Mouse (Mus musculus): ENCODE measurements at regions not wholly inside any gene's neighbourhood (a gene's known extent, or its start where the extent isn't known, plus 50 kb on each side); places are given as distances from the start of the nearest gene placed in this dataset.

DNA sequence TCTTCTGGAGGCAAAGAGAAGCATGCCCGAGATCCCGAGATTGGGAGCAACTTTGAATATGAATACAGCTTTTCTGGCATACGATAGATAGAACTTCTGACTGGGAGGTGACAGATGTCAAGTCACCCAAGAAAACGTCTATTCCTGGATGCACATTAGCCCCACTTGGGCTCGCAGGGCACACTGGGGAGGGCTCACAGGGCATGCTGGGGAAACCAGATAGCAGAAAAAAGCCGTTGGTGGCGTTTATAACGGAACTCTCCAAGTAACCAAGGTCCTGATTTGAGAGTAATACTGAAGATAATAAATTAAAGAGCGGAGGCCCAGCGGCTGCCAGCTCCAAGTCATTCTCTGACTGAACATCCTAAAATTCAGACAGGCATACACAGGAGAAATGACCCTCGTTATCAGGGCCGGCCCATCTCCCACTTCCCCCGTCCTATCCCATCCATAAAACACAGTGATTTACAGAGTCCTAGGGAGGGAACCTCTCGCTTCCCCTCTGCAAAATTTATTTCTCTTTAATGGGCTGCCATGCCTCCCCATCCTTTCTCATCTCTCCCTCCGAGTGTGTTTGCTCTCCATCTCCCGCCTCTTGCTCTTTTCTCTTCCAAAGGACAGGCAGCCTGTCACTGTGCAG, 325.3 kb downstream of the Sox9 start:
- Histone ChIP-seq H3K9me3 (ENCODE audit: control insufficient read depth, low read length) (no peaks in the 10 kb centered on the region), H3K9ac (ENCODE audit: low read length) (no peak overlapping the region), H3K27ac (replicated peaks in 1 of 2; ENCODE audit: control insufficient read depth in 1 of 2, insufficient read depth in 1 of 2, low read depth in 2 of 2, low read length in 2 of 2) (no peak overlapping the region), H3K4me3 (ENCODE audit: control insufficient read depth in 1 of 2, insufficient read depth in 1 of 2, low read depth in 1 of 2, low read length in 2 of 2) (no peak overlapping the region), H3K27me3 (ENCODE audit: control insufficient read depth, insufficient read depth, low read length) (no peaks in the 10 kb centered on the region), H3K36me3 (ENCODE audit: control insufficient read depth, insufficient read depth, low read length) (no peaks in the 10 kb centered on the region), H3K4me1 (ENCODE audit: control insufficient read depth in 2 of 2, insufficient read depth in 2 of 2, low read length in 2 of 2) (peaks cover 0 to 2% of the 10 kb centered on the region in 2 experiments; a peak in 1 of 4 replicates), H3K4me2 (ENCODE audit: low read length) (no peak overlapping the region)
- 73% methylated on average over 16 of the region's 16 CpGs for whole genome bisulfite sequencing
- no peak for ATAC-seq (ENCODE audit: insufficient number of reproducible peaks, insufficient read depth, low FRiP score, low read depth)

DNA sequence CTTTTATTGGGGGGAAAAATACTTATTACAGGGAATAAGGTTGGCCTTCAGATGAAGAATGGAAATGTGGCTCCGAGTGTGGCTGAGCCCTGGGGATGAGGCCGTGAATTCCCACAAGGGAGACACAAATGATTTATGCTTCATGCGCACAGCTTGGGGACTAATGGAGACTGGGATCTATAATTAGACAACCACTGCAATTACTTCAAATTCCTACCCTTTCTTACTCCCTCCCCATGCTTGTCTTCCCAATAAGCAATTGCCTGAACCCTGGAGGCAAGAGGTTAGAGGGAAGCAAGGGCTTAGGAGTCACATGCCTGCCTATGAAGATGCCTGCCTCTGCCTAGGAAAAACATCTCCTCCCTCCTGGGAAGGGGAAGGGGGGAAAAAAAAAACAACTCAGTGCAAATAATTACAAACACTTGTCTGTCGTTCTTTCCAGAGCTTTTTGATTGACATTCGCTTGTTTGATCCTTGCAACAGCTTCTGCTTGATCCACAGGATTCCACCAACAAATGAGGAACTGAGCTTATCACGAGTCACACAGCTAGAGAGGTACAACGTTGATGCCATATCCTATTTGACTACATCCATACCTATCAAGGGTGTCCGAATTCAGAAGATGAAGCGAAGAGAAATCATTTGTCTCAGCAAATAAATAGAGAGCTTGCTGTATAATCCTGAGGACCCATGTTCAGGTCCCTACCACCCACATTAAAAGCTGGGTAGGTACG, 326.1 kb downstream of the Sox9 start:
- Histone ChIP-seq H3K27me3 (ENCODE audit: control insufficient read depth, insufficient read depth, low read length) (no peaks in the 10 kb centered on the region), H3K4me1 (ENCODE audit: control insufficient read depth in 2 of 2, insufficient read depth in 2 of 2, low read length in 2 of 2) (peaks cover 0 to 2% of the 10 kb centered on the region in 2 experiments; a peak in 1 of 4 replicates), H3K4me2 (ENCODE audit: low read length) (no peak overlapping the region), H3K4me3 (ENCODE audit: control insufficient read depth in 1 of 2, insufficient read depth in 1 of 2, low read depth in 1 of 2, low read length in 2 of 2) (no peak overlapping the region), H3K9me3 (ENCODE audit: control insufficient read depth, low read length) (no peaks in the 10 kb centered on the region), H3K27ac (replicated peaks in 1 of 2; ENCODE audit: control insufficient read depth in 1 of 2, insufficient read depth in 1 of 2, low read depth in 2 of 2, low read length in 2 of 2) (no peak overlapping the region), H3K36me3 (ENCODE audit: control insufficient read depth, insufficient read depth, low read length) (no peaks in the 10 kb centered on the region), H3K9ac (ENCODE audit: low read length) (no peak overlapping the region)
- ATAC-seq (ENCODE audit: insufficient number of reproducible peaks, insufficient read depth, low FRiP score, low read depth), result no peak
- 68% methylated on average over 10 of the region's 10 CpGs for WGBS

DNA sequence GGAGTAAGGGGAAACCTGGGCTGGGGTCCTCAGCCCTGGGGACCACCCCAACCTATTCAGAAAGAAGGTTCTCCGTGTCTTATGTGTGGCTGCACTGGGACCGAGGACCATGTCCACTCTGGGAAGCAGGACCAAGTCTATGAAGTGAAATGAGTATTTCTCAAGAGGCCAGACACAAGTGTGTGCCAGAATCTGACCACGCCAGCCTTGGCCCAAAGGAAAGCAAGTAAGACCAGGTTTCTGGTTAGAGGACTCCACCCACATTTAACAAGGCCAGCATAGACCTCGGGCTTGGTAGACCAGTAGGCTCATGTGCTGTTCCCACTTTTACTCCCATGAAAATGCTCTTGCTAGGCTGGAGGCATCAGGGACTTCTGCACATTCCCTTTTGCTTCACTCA, 327.1 kb downstream of the Sox9 start:
- ATAC-seq (ENCODE audit: insufficient number of reproducible peaks, insufficient read depth, low FRiP score, low read depth), result no peak
- Histone ChIP-seq H3K27me3 (ENCODE audit: control insufficient read depth, insufficient read depth, low read length) (no peaks in the 10 kb centered on the region), H3K4me2 (ENCODE audit: low read length) (no peak overlapping the region), H3K4me1 (ENCODE audit: control insufficient read depth in 2 of 2, insufficient read depth in 2 of 2, low read length in 2 of 2) (peaks cover 0 to 4% of the 10 kb centered on the region in 2 experiments; a peak in 1 of 4 replicates), H3K9me3 (ENCODE audit: control insufficient read depth, low read length) (no peaks in the 10 kb centered on the region), H3K9ac (ENCODE audit: low read length) (no peak overlapping the region), H3K36me3 (ENCODE audit: control insufficient read depth, insufficient read depth, low read length) (no peaks in the 10 kb centered on the region), H3K4me3 (ENCODE audit: control insufficient read depth in 1 of 2, insufficient read depth in 1 of 2, low read depth in 1 of 2, low read length in 2 of 2) (no peak overlapping the region), H3K27ac (replicated peaks in 1 of 2; ENCODE audit: control insufficient read depth in 1 of 2, insufficient read depth in 1 of 2, low read depth in 2 of 2, low read length in 2 of 2) (no peak overlapping the region)
- WGBS, result 86% methylated on average over 4 of the region's 4 CpGs

DNA sequence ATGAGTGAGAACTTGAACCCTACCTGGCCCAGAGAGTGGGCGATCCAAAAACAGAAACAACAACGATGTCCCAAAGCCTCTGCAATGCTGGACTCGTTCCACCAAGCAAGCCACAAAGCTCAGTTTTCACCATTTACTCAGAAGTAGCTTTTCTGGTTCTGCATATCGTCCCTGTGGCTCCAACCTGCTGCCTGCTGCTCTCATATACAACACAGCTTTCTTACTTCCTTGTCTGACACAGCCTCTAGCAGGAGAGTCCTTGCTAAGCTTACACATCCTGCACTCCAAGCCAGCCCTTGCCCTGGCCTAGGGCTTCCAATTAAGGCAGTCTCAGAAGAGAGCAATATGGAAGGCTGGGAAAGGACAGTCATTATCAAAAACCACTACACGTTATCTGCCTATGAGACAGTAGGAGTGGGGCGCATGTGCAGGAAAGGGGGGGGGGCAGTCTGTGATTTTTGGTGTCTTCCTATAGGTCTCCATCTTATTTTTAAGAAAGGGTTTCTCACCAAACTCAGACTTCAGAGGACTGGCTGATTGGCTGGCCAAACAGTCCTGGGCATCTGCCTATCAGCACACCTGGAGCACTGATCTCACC, 331.3 kb downstream of the Sox9 start:
- no peak overlapping the region for H3K27ac ChIP-seq (replicated peaks in 1 of 2; ENCODE audit: control insufficient read depth in 1 of 2, insufficient read depth in 1 of 2, low read depth in 2 of 2, low read length in 2 of 2)
- no peaks in the 10 kb centered on the region for H3K9me3 ChIP-seq (ENCODE audit: control insufficient read depth, low read length)
- no peak overlapping the region for H3K4me2 ChIP-seq (ENCODE audit: low read length)
- H3K9ac ChIP-seq (ENCODE audit: low read length), result no peak overlapping the region
- no peaks in the 10 kb centered on the region for H3K36me3 ChIP-seq (ENCODE audit: control insufficient read depth, insufficient read depth, low read length)
- H3K4me1 ChIP-seq (ENCODE audit: control insufficient read depth in 2 of 2, insufficient read depth in 2 of 2, low read length in 2 of 2), result 0 out of 4 replicates have a peak, but pooled peaks cover 0 to 3% of the 10 kb centered on the region in 2 experiments
- no peaks in the 10 kb centered on the region for H3K27me3 ChIP-seq (ENCODE audit: control insufficient read depth, insufficient read depth, low read length)
- no peak overlapping the region for H3K4me3 ChIP-seq (ENCODE audit: control insufficient read depth in 1 of 2, insufficient read depth in 1 of 2, low read depth in 1 of 2, low read length in 2 of 2)
- no peak for ATAC-seq (ENCODE audit: insufficient number of reproducible peaks, insufficient read depth, low FRiP score, low read depth)
- 63% methylated on average over 6 of the region's 6 CpGs for WGBS

DNA sequence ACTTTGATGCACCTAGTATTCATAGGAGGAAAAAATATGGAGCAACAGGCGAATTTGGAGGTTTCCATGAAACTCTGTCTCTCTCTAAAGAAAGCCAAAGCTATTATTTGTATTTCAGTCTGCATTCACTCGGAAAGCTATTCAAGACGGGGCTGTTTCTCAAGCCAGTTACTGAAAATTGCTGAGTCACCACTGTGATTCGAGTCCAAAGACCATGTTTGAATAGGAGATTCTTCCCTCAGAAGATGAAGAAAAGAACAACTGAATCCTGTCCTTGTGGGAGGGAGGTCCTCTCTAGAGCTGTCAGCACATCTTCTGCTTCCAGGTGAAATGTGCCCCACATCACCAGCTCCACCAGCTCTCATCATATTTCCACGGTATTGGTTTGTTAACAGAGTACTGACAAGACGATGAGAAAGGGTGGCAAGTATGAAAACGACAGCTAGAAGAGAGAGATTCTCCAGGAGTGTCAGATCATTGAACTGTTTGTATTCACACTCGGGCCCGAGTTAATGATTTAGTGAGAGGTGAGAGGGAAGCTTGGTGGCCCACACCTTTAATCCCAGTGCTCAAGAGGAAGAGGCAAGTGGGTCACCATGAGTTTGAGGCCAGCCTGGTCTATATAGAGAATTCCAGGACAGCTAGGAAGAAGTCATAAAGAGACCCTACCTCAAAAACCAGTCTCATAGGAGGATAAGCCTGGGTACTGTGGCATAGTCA, 335.3 kb downstream of the Sox9 start:
- peaks cover 13 to 15% of the 10 kb centered on the region in 2 experiments; a peak in 3 of 4 replicates for H3K4me1 ChIP-seq (ENCODE audit: control insufficient read depth in 2 of 2, insufficient read depth in 2 of 2, low read length in 2 of 2)
- no peaks in the 10 kb centered on the region for H3K27me3 ChIP-seq (ENCODE audit: control insufficient read depth, insufficient read depth, low read length)
- 79% methylated on average over 9 of the region's 9 CpGs for WGBS
- H3K36me3 ChIP-seq (ENCODE audit: control insufficient read depth, insufficient read depth, low read length), result no peaks in the 10 kb centered on the region
- no peak for ATAC-seq (ENCODE audit: insufficient number of reproducible peaks, insufficient read depth, low FRiP score, low read depth)
- H3K4me3 ChIP-seq (ENCODE audit: control insufficient read depth in 1 of 2, insufficient read depth in 1 of 2, low read depth in 1 of 2, low read length in 2 of 2), result no peak overlapping the region
- H3K27ac ChIP-seq (replicated peaks in 1 of 2; ENCODE audit: control insufficient read depth in 1 of 2, insufficient read depth in 1 of 2, low read depth in 2 of 2, low read length in 2 of 2), result no peak overlapping the region
- no peak overlapping the region for H3K9ac ChIP-seq (ENCODE audit: low read length)
- H3K4me2 ChIP-seq (ENCODE audit: low read length), result no peak overlapping the region
- H3K9me3 ChIP-seq (ENCODE audit: control insufficient read depth, low read length), result no peaks in the 10 kb centered on the region

DNA sequence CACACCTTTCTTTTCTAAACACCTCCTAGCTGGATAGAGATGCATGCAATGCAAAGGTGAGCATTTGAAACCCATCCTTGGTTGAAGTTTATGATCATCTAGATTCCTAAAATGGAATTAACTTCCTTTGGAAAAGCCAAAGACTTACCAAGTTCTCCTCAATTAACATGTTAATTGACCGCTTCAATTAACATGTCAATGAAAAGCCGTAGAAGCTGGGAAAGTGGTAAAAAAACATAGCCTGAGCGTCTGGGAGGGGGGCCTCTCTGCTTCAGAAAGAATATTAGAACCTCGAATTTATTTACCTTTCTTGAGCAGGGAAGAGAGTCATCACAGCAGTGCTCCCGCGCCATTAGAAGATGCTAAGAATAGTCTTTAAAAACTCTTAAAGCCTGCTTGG, 338.5 kb downstream of the Sox9 start:
- H3K4me2 ChIP-seq (ENCODE audit: low read length), result no peak overlapping the region
- no peak overlapping the region for H3K27ac ChIP-seq (replicated peaks in 1 of 2; ENCODE audit: control insufficient read depth in 1 of 2, insufficient read depth in 1 of 2, low read depth in 2 of 2, low read length in 2 of 2)
- WGBS, result 57% methylated on average over 6 of the region's 6 CpGs
- no peak overlapping the region for H3K9ac ChIP-seq (ENCODE audit: low read length)
- H3K4me3 ChIP-seq (ENCODE audit: control insufficient read depth in 1 of 2, insufficient read depth in 1 of 2, low read depth in 1 of 2, low read length in 2 of 2), result no peak overlapping the region
- peaks cover 12 to 15% of the 10 kb centered on the region in 2 experiments; a peak in 3 of 4 replicates for H3K4me1 ChIP-seq (ENCODE audit: control insufficient read depth in 2 of 2, insufficient read depth in 2 of 2, low read length in 2 of 2)
- no peaks in the 10 kb centered on the region for H3K9me3 ChIP-seq (ENCODE audit: control insufficient read depth, low read length)
- 0 out of 2 replicates have a peak, but pooled peaks cover 3% of the 10 kb centered on the region for H3K36me3 ChIP-seq (ENCODE audit: control insufficient read depth, insufficient read depth, low read length)
- H3K27me3 ChIP-seq (ENCODE audit: control insufficient read depth, insufficient read depth, low read length), result no peaks in the 10 kb centered on the region
- ATAC-seq (ENCODE audit: insufficient number of reproducible peaks, insufficient read depth, low FRiP score, low read depth), result no peak

DNA sequence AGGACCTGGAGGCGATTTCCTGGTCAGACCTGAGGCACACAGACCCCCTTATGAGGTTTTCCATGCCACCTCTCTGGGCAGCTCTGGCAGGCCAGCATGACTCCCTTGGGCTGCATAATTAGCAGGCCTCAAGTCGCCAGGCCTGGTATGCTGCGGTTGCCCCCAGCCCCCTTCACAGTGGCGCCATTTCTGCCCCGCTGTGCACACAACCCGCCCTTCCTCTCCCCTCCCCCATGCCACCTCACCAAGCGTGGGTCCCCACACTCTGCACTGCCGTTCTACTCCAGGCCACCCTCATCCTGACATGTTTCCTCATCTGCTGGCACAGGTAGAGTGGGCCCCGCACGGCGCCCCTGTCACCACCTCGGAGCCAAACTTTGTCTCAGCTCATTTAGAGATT, 339.3 kb downstream of the Sox9 start:
- Histone ChIP-seq H3K9ac (ENCODE audit: low read length) (no peak overlapping the region), H3K4me3 (ENCODE audit: control insufficient read depth in 1 of 2, insufficient read depth in 1 of 2, low read depth in 1 of 2, low read length in 2 of 2) (no peak overlapping the region), H3K4me2 (ENCODE audit: low read length) (no peak overlapping the region), H3K27me3 (ENCODE audit: control insufficient read depth, insufficient read depth, low read length) (no peaks in the 10 kb centered on the region), H3K4me1 (ENCODE audit: control insufficient read depth in 2 of 2, insufficient read depth in 2 of 2, low read length in 2 of 2) (peaks cover 12 to 15% of the 10 kb centered on the region in 2 experiments; a peak in 3 of 4 replicates), H3K36me3 (ENCODE audit: control insufficient read depth, insufficient read depth, low read length) (0 out of 2 replicates have a peak, but pooled peaks cover 3% of the 10 kb centered on the region), H3K9me3 (ENCODE audit: control insufficient read depth, low read length) (no peaks in the 10 kb centered on the region), H3K27ac (replicated peaks in 1 of 2; ENCODE audit: control insufficient read depth in 1 of 2, insufficient read depth in 1 of 2, low read depth in 2 of 2, low read length in 2 of 2) (no peak overlapping the region)
- ATAC-seq (ENCODE audit: insufficient number of reproducible peaks, insufficient read depth, low FRiP score, low read depth), result no peak
- WGBS, result 33% methylated on average over 12 of the region's 12 CpGs

Data from heart, embryonic 14.5 days (tissue).